Mouse (Mus musculus) MEL (cell line): ENCODE measurements at regions not wholly inside any gene's neighbourhood (a gene's known extent, or its start where the extent isn't known, plus 50 kb on each side); places are given as distances from the start of the nearest gene placed in this dataset.

Experiments
- E2F4 ChIP-seq: IDR thresholded peaks from 2 replicates; pipeline ENCODE4 v1.6.1; 2011; ENCODE audit warnings: low read depth, low read length, improper control_type of control experiment, borderline replicate concordance
- GATA1 ChIP-seq: IDR thresholded peaks from 2 replicates; pipeline ENCODE4 v1.6.1; 2011; ENCODE audit warnings: low read depth, low read length, improper control_type of control experiment
- POLR2A ChIP-seq, 2 experiments: IDR thresholded peaks; 2 replicates each; pipeline ENCODE4 v1.6.1; 2011 to 2012; ENCODE audit warnings: low read length in 2 of 2, mild to moderate bottlenecking in 2 of 2, control low read depth in 1 of 2, improper control_type of control experiment in 1 of 2, low read depth in 1 of 2, moderate library complexity in 1 of 2; ENCODE audit not compliant: control insufficient read depth in 1 of 2, insufficient read depth in 1 of 2, poor library complexity in 1 of 2
- POLR2AphosphoS2 ChIP-seq: IDR thresholded peaks from 2 replicates; pipeline ENCODE4 v1.6.1; 2011; ENCODE audit warnings: low read length, improper control_type of control experiment

- TF ChIP-seq GATA1 (no peak), POLR2AphosphoS2 (no peak), POLR2A (IDR thresholded peaks at IDR 0.05; ENCODE audit: control insufficient read depth in 1 of 2, insufficient read depth in 1 of 2, low read depth in 1 of 2, low read length in 2 of 2, poor library complexity in 1 of 2) (no peak), E2F4 (no peak)
Observed at GRCm38 (mm10) chr8:26420002-26420401, 300.7 kb downstream of the Gm45692 start.
